Mouse (Mus musculus) thymus, adult 2 months (tissue): ENCODE results near the gene Sesn1.

Experiments used
- CTCF ChIP-seq: fragments of 200-500 bp; IDR thresholded peaks from 2 replicates; pipeline ENCODE4 v1.5.1; 2012; ENCODE audit warnings: mild to moderate bottlenecking, control low read depth, low read length, moderate library complexity, borderline replicate concordance; ENCODE audit not compliant: control insufficient read depth, poor library complexity, insufficient read depth; ENCODE audit errors: extremely low read depth
- POLR2A ChIP-seq: fragments of 200-500 bp; IDR thresholded peaks from 2 replicates; pipeline ENCODE4 v1.6.1; 2012; ENCODE audit warnings: mild to moderate bottlenecking, low read length, control low read depth, moderate library complexity; ENCODE audit not compliant: control insufficient read depth, poor library complexity, insufficient read depth; ENCODE audit errors: extremely low read depth

- TF ChIP-seq POLR2A (no peak), CTCF (no peak)
Measured at GRCm38 (mm10) chr10:41825996-41826395, 16.3 kb downstream of the Sesn1 start.
